Mouse (Mus musculus): ENCODE data around the gene Svbp.

DNA sequence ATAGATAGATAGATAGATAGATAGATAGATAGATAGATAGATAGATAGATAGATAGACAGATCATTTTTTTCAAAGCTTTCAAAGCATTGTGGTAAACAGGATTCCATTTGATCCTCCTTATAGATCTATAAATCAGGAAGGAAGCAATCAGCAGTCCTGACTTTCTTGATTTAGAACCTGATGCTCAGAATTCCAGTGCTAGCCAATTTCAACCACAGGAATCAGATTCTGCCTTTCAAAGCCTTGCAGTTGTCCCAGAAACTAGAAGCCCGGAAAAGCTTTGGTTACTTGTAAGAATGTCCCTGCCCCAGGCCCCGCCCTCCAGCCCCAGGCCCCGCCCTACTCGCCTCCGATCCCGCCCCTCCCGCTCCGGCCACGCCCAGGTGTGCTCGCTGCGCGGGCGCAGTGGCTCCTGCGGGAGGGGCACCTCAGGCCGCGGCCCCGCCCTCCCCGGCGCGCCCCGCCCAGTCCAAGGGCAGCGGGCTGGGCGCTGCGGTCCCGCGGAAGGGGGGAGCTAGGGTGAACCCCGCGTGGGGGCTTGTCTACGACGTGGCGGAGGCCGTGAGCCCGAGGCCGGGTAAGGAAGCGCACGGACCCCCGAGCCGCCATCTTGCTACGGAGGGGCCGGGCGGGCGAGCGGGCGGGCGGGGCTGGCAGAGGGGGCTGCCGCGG, at the start of gene Svbp:
- TF ChIP-seq POLR2A (IDR thresholded peaks at IDR 0.05; ENCODE audit: insufficient read depth, low read depth, low read length) (no peak), CTCF (IDR thresholded peaks at IDR 0.05; ENCODE audit: insufficient read depth, low read depth, low read length) (no peak)

Data from olfactory bulb, adult 2 months (tissue).